Mouse (Mus musculus): Measurements from ENCODE around the gene Lsm14b. TPM values are rescaled to one million over a fixed set of nuclear protein-coding genes. Genes with fewer than 3 reads are reported as not detected.

Gene Lsm14b
- 4.8 and 5.3 TPM in 2 replicates for polyA plus RNA-seq (2015; fragmentation: Nextera tagmentation; extraction: Ambion mirVana)

- Histone ChIP-seq H3K27ac (replicated peaks) (peak within 1 kb of the TSS; percentile 92), H3K4me2 (peak within 1 kb of the TSS; percentile 93), H3K36me3 (peaks cover 22% of the 10 kb centered on the region), H3K4me1 (peaks cover 43% of the 10 kb centered on the region), H3K9me3 (no peaks in the 10 kb centered on the region), H3K27me3 (replicated peaks) (peaks cover 41% of the 10 kb centered on the region), H3K9ac (peak within 1 kb of the TSS; percentile 97), H3K4me3 (peak within 1 kb of the TSS; percentile 85)
- under 1% methylated on average over 75 of the region's 80 CpGs for WGBS
- ATAC-seq (ENCODE audit: extremely low read depth, insufficient number of reproducible peaks, low FRiP score, low TSS enrichment): peak; percentile 94
Observed at GRCm38 (mm10) chr2:180024401-180025098, at the start of gene Lsm14b. Lsm14b (plus strand) TSS chr2:180024987.

- 0 out of 2 replicates have a peak, but pooled peaks have one; percentile 4 for ATAC-seq (ENCODE audit: extremely low read depth, insufficient number of reproducible peaks, low FRiP score, low TSS enrichment)
- H3K9ac ChIP-seq: peak overlapping the region; percentile 95
- peaks cover 69% of the 10 kb centered on the region for H3K4me1 ChIP-seq
- no peaks in the 10 kb centered on the region for H3K36me3 ChIP-seq
- peak overlapping the region; percentile 72 for H3K4me3 ChIP-seq
- H3K4me2 ChIP-seq: peak overlapping the region; percentile 99
- H3K27me3 ChIP-seq (replicated peaks): no peaks in the 10 kb centered on the region
- WGBS: 2% methylated on average over 27 of the region's 82 CpGs
- 0 out of 2 replicates have a peak overlapping the region, but pooled peaks have one; percentile 92 for H3K27ac ChIP-seq (replicated peaks)
- no peaks in the 10 kb centered on the region for H3K9me3 ChIP-seq
Observed at GRCm38 (mm10) chr2:179975851-179976250, 48.9 kb upstream of the Lsm14b start.

- H3K4me3 ChIP-seq: peak overlapping the region; percentile 72
- no peaks in the 10 kb centered on the region for H3K27me3 ChIP-seq (replicated peaks)
- no peaks in the 10 kb centered on the region for H3K36me3 ChIP-seq
- WGBS: 0% methylated on average over 35 of the region's 54 CpGs
- H3K4me2 ChIP-seq: peak overlapping the region; percentile 99
- no peaks in the 10 kb centered on the region for H3K9me3 ChIP-seq
- peak overlapping the region; percentile 92 for H3K27ac ChIP-seq (replicated peaks)
- peak overlapping the region; percentile 95 for H3K9ac ChIP-seq
- H3K4me1 ChIP-seq: peaks cover 67% of the 10 kb centered on the region
- peak; percentile 37; the same call in 1 of the 2 replicates for ATAC-seq (ENCODE audit: extremely low read depth, insufficient number of reproducible peaks, low FRiP score, low TSS enrichment)
Observed at GRCm38 (mm10) chr2:179976295-179976627, 48.5 kb upstream of the Lsm14b start.

- Histone ChIP-seq H3K4me1 (peaks cover 66% of the 10 kb centered on the region), H3K4me2 (peak within 1 kb of the TSS; percentile 99), H3K27ac (replicated peaks) (peak within 1 kb of the TSS; percentile 92), H3K9ac (peak within 1 kb of the TSS; percentile 95), H3K4me3 (peak within 1 kb of the TSS; percentile 72), H3K9me3 (no peaks in the 10 kb centered on the region), H3K27me3 (replicated peaks) (no peaks in the 10 kb centered on the region), H3K36me3 (no peaks in the 10 kb centered on the region)
- WGBS: under 1% methylated on average over 59 of the region's 84 CpGs
- ATAC-seq (ENCODE audit: extremely low read depth, insufficient number of reproducible peaks, low FRiP score, low TSS enrichment): peak; percentile 87
Observed at GRCm38 (mm10) chr2:179976628-179977343, 48.0 kb upstream of the Lsm14b start, which contains the start of gene Taf4. Taf4 (minus strand) TSS chr2:179976646.

- no peaks in the 10 kb centered on the region for H3K9me3 ChIP-seq
- peaks cover 61% of the 10 kb centered on the region for H3K4me1 ChIP-seq
- H3K36me3 ChIP-seq: no peaks in the 10 kb centered on the region
- H3K4me2 ChIP-seq: peak overlapping the region; percentile 99
- peak overlapping the region; percentile 95 for H3K9ac ChIP-seq
- H3K27ac ChIP-seq (replicated peaks): peak overlapping the region; percentile 92
- H3K27me3 ChIP-seq (replicated peaks): no peaks in the 10 kb centered on the region
- WGBS: 11% methylated on average over 10 of the region's 10 CpGs
- H3K4me3 ChIP-seq: peak overlapping the region; percentile 72
- no peak for ATAC-seq (ENCODE audit: extremely low read depth, insufficient number of reproducible peaks, low FRiP score, low TSS enrichment)
Observed at GRCm38 (mm10) chr2:179977344-179978025, 47.3 kb upstream of the Lsm14b start.

- Histone ChIP-seq H3K4me1 (peaks cover 53% of the 10 kb centered on the region), H3K4me3 (no peak overlapping the region), H3K4me2 (no peak overlapping the region), H3K27me3 (replicated peaks) (no peaks in the 10 kb centered on the region), H3K9me3 (no peaks in the 10 kb centered on the region), H3K27ac (replicated peaks) (no peak overlapping the region), H3K36me3 (no peaks in the 10 kb centered on the region), H3K9ac (no peak overlapping the region)
- ATAC-seq (ENCODE audit: extremely low read depth, insufficient number of reproducible peaks, low FRiP score, low TSS enrichment): no peak
- 70% methylated on average over 3 of the region's 3 CpGs for WGBS
Observed at GRCm38 (mm10) chr2:179978250-179978649, 46.5 kb upstream of the Lsm14b start.

- 46% methylated on average over 8 of the region's 8 CpGs for WGBS
- H3K4me1 ChIP-seq: peaks cover 47% of the 10 kb centered on the region
- no peak overlapping the region for H3K27ac ChIP-seq (replicated peaks)
- no peaks in the 10 kb centered on the region for H3K9me3 ChIP-seq
- H3K36me3 ChIP-seq: no peaks in the 10 kb centered on the region
- no peak overlapping the region for H3K9ac ChIP-seq
- no peak overlapping the region for H3K4me2 ChIP-seq
- no peak for ATAC-seq (ENCODE audit: extremely low read depth, insufficient number of reproducible peaks, low FRiP score, low TSS enrichment)
- H3K27me3 ChIP-seq (replicated peaks): no peaks in the 10 kb centered on the region
- H3K4me3 ChIP-seq: no peak overlapping the region
Observed at GRCm38 (mm10) chr2:179979836-179980235, 45.0 kb upstream of the Lsm14b start.

- Histone ChIP-seq H3K9me3 (no peaks in the 10 kb centered on the region), H3K27me3 (replicated peaks) (no peaks in the 10 kb centered on the region), H3K36me3 (no peaks in the 10 kb centered on the region), H3K27ac (replicated peaks) (no peak overlapping the region), H3K4me3 (no peak overlapping the region), H3K4me1 (peaks cover 50% of the 10 kb centered on the region), H3K9ac (no peak overlapping the region), H3K4me2 (no peak overlapping the region)
- ATAC-seq (ENCODE audit: extremely low read depth, insufficient number of reproducible peaks, low FRiP score, low TSS enrichment): no peak
- WGBS: 46% methylated on average over 4 of the region's 4 CpGs
Observed at GRCm38 (mm10) chr2:179980616-179981015, 44.2 kb upstream of the Lsm14b start.

GRCm38 (mm10) chr2:179982715-179983114, 42.1 kb upstream of the Lsm14b start:
- peaks cover 8% of the 10 kb centered on the region; the same call in 1 of the 2 replicates for H3K27me3 ChIP-seq (replicated peaks)
- no peaks in the 10 kb centered on the region for H3K36me3 ChIP-seq
- H3K4me2 ChIP-seq: no peak overlapping the region
- no peak overlapping the region for H3K4me3 ChIP-seq
- no peak overlapping the region for H3K9ac ChIP-seq
- WGBS: 83% methylated on average over 3 of the region's 3 CpGs
- no peak overlapping the region for H3K27ac ChIP-seq (replicated peaks)
- no peak for ATAC-seq (ENCODE audit: extremely low read depth, insufficient number of reproducible peaks, low FRiP score, low TSS enrichment)
- no peaks in the 10 kb centered on the region for H3K9me3 ChIP-seq
- H3K4me1 ChIP-seq: peaks cover 57% of the 10 kb centered on the region

- H3K36me3 ChIP-seq: no peaks in the 10 kb centered on the region
- peak overlapping the region; percentile 34 for H3K4me2 ChIP-seq
- no peak overlapping the region for H3K4me3 ChIP-seq
- peaks cover 43% of the 10 kb centered on the region for H3K4me1 ChIP-seq
- peak overlapping the region; percentile 39; the same call in 1 of the 2 replicates for H3K27ac ChIP-seq (replicated peaks)
- H3K9me3 ChIP-seq: no peaks in the 10 kb centered on the region
- WGBS: 14% methylated on average over 7 of the region's 7 CpGs
- ATAC-seq (ENCODE audit: extremely low read depth, insufficient number of reproducible peaks, low FRiP score, low TSS enrichment): peak; percentile 23; the same call in 1 of the 2 replicates
- H3K27me3 ChIP-seq (replicated peaks): peaks cover 8% of the 10 kb centered on the region; the same call in 1 of the 2 replicates
- H3K9ac ChIP-seq: no peak overlapping the region
Observed at GRCm38 (mm10) chr2:179984830-179985229, 40.0 kb upstream of the Lsm14b start.

- no peaks in the 10 kb centered on the region for H3K9me3 ChIP-seq
- H3K36me3 ChIP-seq: no peaks in the 10 kb centered on the region
- WGBS: 81% methylated on average over 1 of the region's 1 CpGs
- H3K27ac ChIP-seq (replicated peaks): peak overlapping the region; percentile 39; the same call in 1 of the 2 replicates
- H3K9ac ChIP-seq: no peak overlapping the region
- ATAC-seq (ENCODE audit: extremely low read depth, insufficient number of reproducible peaks, low FRiP score, low TSS enrichment): no peak
- H3K4me3 ChIP-seq: no peak overlapping the region
- peaks cover 8% of the 10 kb centered on the region; the same call in 1 of the 2 replicates for H3K27me3 ChIP-seq (replicated peaks)
- no peak overlapping the region for H3K4me2 ChIP-seq
- H3K4me1 ChIP-seq: peaks cover 39% of the 10 kb centered on the region
Observed at GRCm38 (mm10) chr2:179985695-179986094, 39.1 kb upstream of the Lsm14b start.
